Mouse (Mus musculus): ENCODE results near the gene Lgalsl.

The Lgalsl gene

DNA sequence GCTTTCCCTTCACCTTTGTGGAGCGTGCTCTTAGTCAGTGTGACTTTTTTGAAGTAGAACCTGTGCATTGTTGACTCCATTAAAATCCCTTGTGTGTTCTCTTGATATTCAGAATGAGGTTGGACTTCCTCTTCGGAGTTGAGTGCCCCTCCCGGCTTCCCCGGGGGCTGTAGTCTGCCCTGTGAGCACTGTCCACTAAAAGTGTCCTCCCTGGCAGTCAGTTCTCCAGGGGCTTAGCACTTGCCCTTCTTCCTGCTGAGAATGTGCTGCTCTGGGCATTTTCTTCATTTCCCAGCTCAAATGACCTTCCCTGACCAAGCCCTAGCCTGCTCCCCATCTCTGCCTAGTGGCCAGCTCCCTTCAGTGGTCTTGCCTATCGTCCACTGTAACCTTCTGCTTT is 6.5 kb upstream of the Lgalsl start:
- ChIA-PET POLR2A (interaction anchor here in 2 of 4 experiments (0.8 to 0.9 kb wide), 2 partner anchors 15 to 398 kb away, joined by 3 to 11 read pairs; no protein-coding TSS in a partner anchor), CTCF (interaction anchor here in 1 of 4 experiments (0.8 kb wide), 1 partner anchor 146 kb away, joined by 5 read pairs; no protein-coding TSS in a partner anchor)

DNA sequence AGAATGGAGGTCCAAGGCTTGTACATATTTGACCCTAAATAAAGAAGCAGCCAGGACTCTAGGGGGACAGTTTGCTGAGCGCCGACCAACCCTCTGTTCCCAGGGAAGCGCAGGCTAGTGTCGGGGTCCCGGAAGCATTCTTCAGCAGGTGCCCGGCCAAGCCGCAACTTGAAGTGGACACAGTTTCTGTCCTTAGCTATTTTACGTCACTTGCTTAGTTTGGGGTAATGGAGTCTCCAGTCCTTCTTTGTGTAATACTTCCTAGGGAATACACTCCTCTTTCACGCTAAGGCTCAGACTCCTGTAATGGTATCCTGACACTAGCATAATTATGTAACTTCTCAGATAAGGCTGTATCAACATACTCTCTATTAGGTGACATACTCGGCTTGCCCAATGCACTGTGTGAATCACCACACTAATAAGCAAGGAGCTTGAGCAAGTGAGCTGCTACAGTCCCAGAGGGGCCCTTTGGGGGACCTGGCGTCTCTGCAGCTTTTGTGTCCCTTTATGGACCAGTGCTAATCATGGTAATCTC is 813 bp upstream of the Lgalsl start:
- ChIA-PET POLR2A (interaction anchor here in 1 of 4 experiments (0.7 kb wide), 1 partner anchor 11 kb away, joined by 3 read pairs; no protein-coding TSS in a partner anchor), CTCF (no interaction called here)

DNA sequence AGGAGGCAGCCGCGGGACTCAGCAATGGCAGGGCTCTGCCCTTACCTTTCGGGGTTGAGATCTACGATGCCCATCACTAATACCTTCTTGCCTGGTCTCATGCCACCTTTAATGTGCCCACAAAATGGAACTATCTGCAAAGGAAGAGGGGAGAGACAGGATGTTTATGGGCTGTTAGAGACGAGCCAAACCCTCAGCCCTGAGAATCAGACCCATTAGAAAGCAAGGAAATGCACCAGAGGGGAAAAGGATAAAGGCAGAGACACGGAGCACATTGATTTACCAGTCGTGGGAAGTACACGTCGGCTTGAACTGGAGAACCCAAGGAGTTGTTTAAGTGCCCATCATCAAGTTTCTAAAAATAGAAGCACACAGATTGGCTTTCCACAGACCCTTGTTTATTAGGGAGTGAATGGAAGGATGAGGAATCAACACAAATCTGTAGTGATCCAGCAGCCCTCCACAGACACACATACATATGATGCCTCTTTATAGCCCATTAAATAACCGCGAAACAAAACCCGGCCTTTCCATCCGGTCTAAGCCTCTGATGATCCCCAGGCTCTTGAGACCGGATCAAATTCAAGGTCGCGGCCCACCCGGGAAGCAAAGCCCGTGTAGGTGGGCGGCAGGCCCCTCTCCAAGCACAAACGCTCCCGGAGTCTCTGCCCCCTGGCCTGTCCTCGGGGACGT is 717 bp downstream of the Lgalsl start:
- POLR2A ChIA-PET: interaction anchor here in 2 of 4 experiments (1.0 to 1.2 kb wide), 2 partner anchors 8 to 44 kb away, joined by 3 read pairs; no protein-coding TSS in a partner anchor

DNA sequence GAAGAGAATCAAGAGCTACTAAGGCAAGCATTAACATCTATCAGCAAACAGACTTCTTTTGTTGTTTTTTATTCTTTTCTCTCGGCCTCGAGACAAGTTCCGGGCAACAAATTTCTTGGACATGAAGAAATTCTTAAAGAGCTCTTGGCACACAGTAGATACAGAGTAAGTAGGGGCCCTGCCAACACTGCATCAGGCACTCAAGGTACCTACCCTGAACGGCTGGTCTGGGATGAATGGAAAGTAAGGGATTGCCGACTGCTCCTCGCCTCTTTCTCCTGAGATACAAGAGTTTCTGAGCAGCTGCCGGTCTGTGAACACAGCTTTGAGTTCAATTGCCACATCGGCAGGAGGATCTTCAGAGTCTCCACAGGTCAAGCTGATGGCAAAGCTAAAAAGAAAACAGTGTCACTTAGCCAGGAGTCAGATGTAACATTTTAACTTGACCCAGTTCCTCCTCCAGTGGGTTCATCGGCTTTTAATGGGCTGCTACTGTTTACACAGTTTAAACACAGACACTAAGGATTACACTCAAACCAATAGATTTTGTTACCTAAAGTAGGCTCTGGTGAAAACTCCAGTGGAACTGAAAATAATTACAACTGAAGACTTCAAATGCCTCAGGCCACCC is 1.7 kb downstream of the Lgalsl start:
- ChIA-PET POLR2A (interaction anchor here in 2 of 4 experiments (0.8 to 1.6 kb wide), 3 partner anchors 21 to 87 kb away, joined by 3 read pairs; no protein-coding TSS in a partner anchor), CTCF (no interaction called here)

More for the DNA sequence above, 717 bp downstream of the Lgalsl start:
- CTCF ChIA-PET: interaction anchor here in 1 of 4 experiments (0.6 kb wide), 1 partner anchor 280 kb away, joined by 3 read pairs; no protein-coding TSS in a partner anchor

DNA sequence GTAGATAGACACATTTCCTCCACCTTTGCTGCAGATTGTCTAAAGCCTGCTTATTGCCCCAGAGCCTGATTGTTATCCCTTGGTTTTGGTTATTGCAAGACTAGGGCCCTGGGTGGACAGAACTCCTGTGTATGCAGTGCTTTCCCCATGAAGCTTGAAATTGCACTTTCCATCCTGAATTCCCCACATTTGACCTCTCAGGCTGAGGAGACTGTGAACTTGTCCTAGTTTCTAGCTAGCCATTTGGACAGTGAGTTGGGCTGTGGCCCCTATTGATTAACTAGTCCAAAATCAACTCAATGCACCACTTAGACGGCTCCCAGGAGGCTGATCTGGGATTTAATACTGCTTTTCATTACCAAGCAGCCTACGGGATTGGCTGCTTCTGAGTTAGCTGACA is 6.9 kb downstream of the Lgalsl start:
- POLR2A ChIA-PET: interaction anchor here in 1 of 4 experiments (1.5 kb wide), 1 partner anchor 18 kb away, joined by 3 read pairs; no protein-coding TSS in a partner anchor
- CTCF ChIA-PET: no interaction called here

DNA sequence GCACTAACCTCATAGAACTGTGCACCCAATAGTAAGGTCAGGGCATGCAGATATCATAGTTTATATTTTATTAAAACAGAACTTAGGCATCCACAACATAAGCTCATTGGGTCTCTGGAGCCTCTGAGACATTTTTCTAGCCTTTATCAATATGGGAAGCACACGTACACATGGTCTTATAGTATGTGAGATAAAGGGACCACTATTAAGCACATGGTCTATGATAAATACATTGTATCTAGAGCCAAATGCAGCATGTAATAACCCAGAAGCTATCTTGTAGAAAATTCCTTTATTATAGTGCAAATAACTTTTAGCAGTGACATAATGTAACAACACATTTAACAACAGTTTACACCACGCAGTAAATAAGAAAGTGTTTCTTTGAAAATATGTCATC is 7.6 kb downstream of the Lgalsl start:
- ChIA-PET CTCF (no interaction called here), POLR2A (interaction anchor here in 1 of 4 experiments (0.7 to 1.5 kb wide), 5 partner anchors 7 to 50 kb away, joined by 3 read pairs; partner anchors contain the start of gene Lgalsl)

- CTCF ChIA-PET: no interaction called here
- POLR2A ChIA-PET: interaction anchor here in 1 of 4 experiments (0.6 kb wide), 1 partner anchor 44 kb away, joined by 3 read pairs; no protein-coding TSS in a partner anchor
These were observed 9.5 kb downstream of the Lgalsl start for GRCm38 (mm10) chr11:20821351-20821750.

GRCm38 (mm10) chr11:20813901-20814523 is 16.8 kb downstream of the Lgalsl start:
- ChIA-PET CTCF (interaction anchor here in 1 of 4 experiments (0.5 to 0.7 kb wide), 2 partner anchors 520 to 1044 kb away, joined by 3 to 4 read pairs; no protein-coding TSS in a partner anchor), POLR2A (no interaction called here)

- ChIA-PET POLR2A (interaction anchor here in 1 of 4 experiments (1.0 kb wide), 1 partner anchor 11 kb away, joined by 3 read pairs; no protein-coding TSS in a partner anchor), CTCF (interaction anchor here in 2 of 4 experiments (0.6 to 0.7 kb wide), 3 partner anchors 18 to 102 kb away, joined by 3 to 4 read pairs (median 3); no protein-coding TSS in a partner anchor)
These were observed 18.5 kb downstream of the Lgalsl start for GRCm38 (mm10) chr11:20812153-20812887.

DNA sequence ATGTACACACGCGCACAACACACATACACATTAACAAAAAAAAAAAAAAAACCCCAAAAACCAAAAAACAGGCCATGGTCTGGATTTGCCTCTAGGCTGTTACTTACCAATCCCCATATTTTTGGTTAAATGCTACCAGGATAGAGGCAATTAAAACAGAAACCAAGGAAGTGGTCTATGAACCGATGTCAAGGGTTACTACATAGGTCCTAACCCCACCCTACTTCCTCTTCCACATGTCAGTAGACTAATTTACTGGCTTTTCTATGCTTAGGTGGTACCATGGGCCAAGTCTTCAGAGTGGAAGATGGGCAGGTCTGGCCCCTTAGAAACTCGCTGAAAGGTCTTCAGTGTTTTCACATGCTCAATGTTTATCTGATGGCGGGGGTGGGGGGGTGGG is 24.2 kb downstream of the Lgalsl start:
- POLR2A ChIA-PET: interaction anchor here in 1 of 4 experiments (1.1 kb wide), 1 partner anchor 16 kb away, joined by 3 read pairs; no protein-coding TSS in a partner anchor
- CTCF ChIA-PET: interaction anchor here in 1 of 4 experiments (1.7 kb wide), 1 partner anchor 108 kb away, joined by 3 read pairs; no protein-coding TSS in a partner anchor

GRCm38 (mm10) chr11:20805604-20806249 is 25.1 kb downstream of the Lgalsl start:
- CTCF ChIA-PET: interaction anchor here in 1 of 4 experiments (1.7 kb wide), 1 partner anchor 109 kb away, joined by 3 read pairs; no protein-coding TSS in a partner anchor
- POLR2A ChIA-PET: interaction anchor here in 1 of 4 experiments (1.1 kb wide), 1 partner anchor 17 kb away, joined by 3 read pairs; no protein-coding TSS in a partner anchor

DNA sequence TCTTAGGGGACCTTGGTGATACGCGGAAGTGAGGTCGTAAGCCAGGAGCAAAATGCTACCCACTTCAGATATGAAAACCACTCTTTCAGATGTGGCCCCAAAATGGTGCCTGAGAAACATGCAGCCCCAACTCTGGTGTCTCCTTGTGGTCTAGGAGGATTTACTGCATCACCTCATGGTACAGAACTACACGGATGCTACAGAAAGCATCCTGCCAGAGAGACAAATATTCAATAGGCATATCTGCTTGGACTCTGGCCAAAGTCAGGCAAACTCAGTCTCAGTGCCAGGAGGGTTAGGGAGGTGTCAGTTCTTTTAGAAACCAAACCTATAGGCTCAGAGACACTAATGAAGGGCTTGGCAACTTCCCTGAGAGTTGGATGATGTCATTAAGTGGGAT is 26.4 kb downstream of the Lgalsl start:
- POLR2A ChIA-PET: no interaction called here
- CTCF ChIA-PET: interaction anchor here in 1 of 4 experiments (2.4 kb wide), 1 partner anchor 10 kb away, joined by 5 read pairs; no protein-coding TSS in a partner anchor

- ChIA-PET POLR2A (interaction anchor here in 1 of 4 experiments (0.5 to 0.7 kb wide), 3 partner anchors 34 to 1171 kb away, joined by 3 to 6 read pairs (median 4); no protein-coding TSS in a partner anchor), CTCF (interaction anchor here (0.6 to 1.7 kb wide), 4 partner anchors 15 to 668 kb away, joined by 3 to 4 read pairs (median 3); no protein-coding TSS in a partner anchor)
These were observed 30.4 kb downstream of the Lgalsl start for GRCm38 (mm10) chr11:20800277-20801092.

DNA sequence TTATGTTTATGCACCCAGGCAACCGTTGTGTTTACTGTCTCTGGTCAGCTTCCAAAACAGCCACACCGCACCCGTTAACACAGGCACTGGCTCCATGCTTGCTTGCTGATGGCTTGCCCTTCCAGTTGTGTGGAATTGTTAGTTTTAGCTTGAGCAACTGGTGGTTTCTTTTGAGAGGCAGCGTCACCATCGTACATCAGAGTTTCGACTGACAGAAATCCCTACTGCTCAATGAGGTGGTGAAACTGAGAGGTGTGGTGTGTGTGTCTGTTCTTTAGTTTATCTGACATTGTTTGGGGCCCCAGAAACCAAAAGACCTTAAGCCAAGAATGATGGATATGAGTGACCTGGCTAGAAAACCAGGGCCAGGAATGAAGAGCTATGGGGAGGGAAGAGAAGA is 33.0 kb downstream of the Lgalsl start:
- ChIA-PET CTCF (no interaction called here), POLR2A (no interaction called here)

GRCm38 (mm10) chr11:20795466-20795865 is 35.4 kb downstream of the Lgalsl start:
- CTCF ChIA-PET: interaction anchor here (0.5 to 3.4 kb wide), 12 partner anchors 10 to 122 kb away, joined by 3 to 57 read pairs (median 6); partner anchors contain the start of gene Aftph (in 1 of the 4)

DNA sequence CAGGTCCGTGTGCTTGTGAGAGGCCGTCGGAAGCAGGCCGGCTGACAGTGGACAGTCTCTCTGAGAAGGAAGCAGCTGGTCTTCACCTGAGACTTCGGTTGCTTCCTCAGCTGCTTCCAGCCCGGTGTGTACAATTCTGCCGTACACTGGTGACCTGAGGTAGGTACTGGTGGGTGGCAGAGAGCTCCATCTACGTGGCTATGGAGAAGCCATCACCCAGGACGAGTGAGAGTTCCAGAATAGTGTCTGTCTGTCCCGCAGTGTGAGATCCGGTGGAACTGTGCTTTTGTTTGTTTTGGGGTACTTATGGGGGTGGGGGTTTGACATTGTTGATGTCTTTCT is 36.0 kb downstream of the Lgalsl start:
- ChIA-PET CTCF (interaction anchor here (0.5 to 3.4 kb wide), 21 partner anchors 8 to 674 kb away, joined by 3 to 57 read pairs (median 4); partner anchors contain the start of gene Aftph (in 1 of the 4)), POLR2A (interaction anchor here in 2 of 4 experiments (0.6 to 1.4 kb wide), 2 partner anchors 118 to 163 kb away, joined by 3 read pairs; no protein-coding TSS in a partner anchor)

More at GRCm38 (mm10) chr11:20795466-20795865, 35.4 kb downstream of the Lgalsl start:
- POLR2A ChIA-PET: interaction anchor here in 2 of 4 experiments (0.6 to 1.4 kb wide), 2 partner anchors 118 to 164 kb away, joined by 3 read pairs; no protein-coding TSS in a partner anchor
